Mouse (Mus musculus) heart, adult 2 months (tissue): ENCODE results near the gene Usp46.

Source experiments
- CTCF ChIP-seq: fragments of 200-600 bp; IDR thresholded peaks from 2 replicates; pipeline ENCODE4 v1.8.1; 2022; ENCODE audit warnings: antibody characterized with exemption, mild to moderate bottlenecking, moderate library complexity
- EP300 ChIP-seq: fragments of 200-500 bp; IDR thresholded peaks from 2 replicates; pipeline ENCODE4 v1.6.1; 2011; ENCODE audit warnings: low read depth, low read length, control low read depth; ENCODE audit not compliant: insufficient read depth
- POLR2A ChIP-seq: fragments of 200-500 bp; IDR thresholded peaks from 2 replicates; pipeline ENCODE4 v1.6.1; 2011; ENCODE audit warnings: mild to moderate bottlenecking, low read depth, low read length, control low read depth; ENCODE audit not compliant: insufficient read depth

- TF ChIP-seq CTCF (no peak), POLR2A (no peak), EP300 (no peak)
Measured at GRCm38 (mm10) chr5:74101761-74102160, 33.5 kb upstream of the Usp46 start.
